Mouse (Mus musculus): ENCODE data around the gene Ugt1a6b.
"Not testable (repeated sequence)": the region's sequence is repeated elsewhere in the genome, so short reads cannot be mapped to it uniquely, and the experiment has no call there.

Gene Ugt1a6b

DNA sequence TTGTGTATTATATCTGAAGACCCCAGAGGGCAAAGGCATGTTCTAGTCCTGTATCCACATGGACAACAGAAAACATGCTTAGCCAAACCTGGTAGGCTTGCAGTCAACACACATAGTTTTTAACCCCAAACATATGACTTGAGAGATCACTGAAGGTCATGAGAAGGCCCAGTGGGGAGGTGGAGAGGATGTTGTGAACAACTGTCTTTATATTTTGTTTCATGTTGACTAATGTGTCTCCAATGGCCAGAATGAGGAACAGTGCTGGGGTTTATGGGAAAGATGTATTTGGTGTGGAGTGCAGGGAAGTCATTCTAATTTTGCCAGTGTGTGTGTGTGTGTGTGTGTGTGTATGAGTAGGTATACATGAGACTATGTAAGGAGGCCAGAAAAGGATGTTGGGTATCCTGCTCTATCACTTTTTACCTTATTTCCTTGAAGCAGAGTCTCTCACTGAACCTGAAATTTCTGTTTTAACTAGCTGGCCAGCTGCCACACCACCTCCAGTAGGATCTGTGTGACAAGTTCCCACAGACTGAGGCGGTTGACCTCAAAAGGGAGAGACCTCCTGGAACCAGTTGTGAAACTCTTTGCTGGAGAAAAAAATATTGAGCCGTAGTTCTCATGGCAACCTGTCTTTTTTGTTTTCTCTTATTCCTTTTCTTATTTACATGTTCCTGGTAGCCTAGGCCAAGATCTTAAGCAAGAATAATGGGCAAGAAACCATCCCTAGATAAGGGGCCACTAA lies 121.2 kb downstream of the Ugt1a6b start:
- CTCF ChIA-PET: no interaction called here

DNA sequence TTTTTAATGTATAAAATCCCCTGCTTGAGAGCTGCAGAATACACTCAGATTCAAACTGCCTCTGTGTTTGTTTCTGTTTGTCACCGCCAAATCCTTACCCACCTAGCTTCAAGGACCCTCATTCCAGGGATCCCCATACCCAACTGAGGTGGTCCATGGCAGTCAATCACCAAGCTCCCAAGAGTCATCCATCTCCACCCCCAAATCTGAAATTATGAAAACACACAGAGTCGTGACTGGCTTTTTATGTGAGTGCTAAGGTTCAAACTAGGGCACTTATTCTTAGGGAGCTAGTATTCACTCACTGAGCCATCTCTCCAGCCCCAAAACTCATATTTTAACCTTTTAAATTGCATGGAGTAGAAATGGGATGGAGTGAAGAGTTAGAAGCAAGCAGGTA lies 122.2 kb downstream of the Ugt1a6b start:
- CTCF ChIA-PET: not testable (repeated sequence)

DNA sequence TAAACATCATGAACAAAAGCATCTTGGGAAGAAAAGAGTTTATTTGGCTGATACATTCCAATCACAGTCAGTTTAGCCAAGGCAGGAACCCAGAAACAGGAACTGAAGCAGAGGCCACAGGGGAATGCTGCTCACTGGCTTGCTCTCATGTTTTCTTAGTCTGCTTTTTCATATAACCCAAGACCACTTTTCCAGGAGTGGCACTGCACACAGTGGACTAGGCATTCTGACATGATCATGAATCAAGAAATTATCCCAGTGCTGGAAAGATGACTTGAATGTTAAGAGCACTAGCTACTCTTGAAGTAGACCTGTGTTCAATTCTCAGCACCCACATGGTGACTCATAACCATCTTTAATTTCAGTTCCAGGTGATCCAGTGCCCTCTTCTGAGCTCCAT lies 122.7 kb downstream of the Ugt1a6b start:
- CTCF ChIA-PET: no interaction called here

DNA sequence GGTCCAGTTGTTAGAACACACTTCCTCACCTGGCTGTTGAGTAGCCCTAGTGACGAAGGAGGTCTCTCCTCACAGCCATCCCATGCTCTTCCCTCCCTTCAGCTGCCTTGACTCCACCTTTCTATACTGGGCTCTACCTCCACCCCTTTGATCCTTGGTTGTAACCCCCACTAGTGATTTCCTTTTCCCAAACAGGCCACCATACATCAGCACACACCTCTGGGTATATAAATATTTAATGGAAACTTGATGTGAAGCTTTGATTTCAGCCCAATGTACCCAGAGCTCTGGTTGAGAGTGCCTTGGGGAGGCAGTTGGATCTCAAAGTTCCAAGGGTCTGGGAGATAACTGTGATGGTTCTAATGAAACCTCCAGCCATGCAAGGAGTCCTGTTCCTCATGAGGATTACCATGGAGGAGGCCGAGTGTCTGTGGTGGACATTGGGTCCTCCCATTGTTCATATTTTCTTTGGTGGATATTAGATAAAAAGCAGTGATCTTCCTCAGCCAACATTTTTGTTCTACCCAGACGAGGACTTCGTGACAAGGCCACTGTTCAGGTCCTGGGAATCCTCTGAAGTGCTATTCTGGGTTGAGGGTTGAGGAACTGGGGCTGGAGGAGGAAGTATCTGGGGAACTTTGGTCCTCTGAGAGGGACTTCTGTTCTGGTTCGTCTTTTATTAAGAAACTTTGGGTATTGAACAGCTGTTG lies 123.8 kb downstream of the Ugt1a6b start, which contains the start of gene Mroh2a:
Mroh2a (plus strand) TSS at position 317 of the 710 bp plus-strand sequence.
- CTCF ChIA-PET: no interaction called here

DNA sequence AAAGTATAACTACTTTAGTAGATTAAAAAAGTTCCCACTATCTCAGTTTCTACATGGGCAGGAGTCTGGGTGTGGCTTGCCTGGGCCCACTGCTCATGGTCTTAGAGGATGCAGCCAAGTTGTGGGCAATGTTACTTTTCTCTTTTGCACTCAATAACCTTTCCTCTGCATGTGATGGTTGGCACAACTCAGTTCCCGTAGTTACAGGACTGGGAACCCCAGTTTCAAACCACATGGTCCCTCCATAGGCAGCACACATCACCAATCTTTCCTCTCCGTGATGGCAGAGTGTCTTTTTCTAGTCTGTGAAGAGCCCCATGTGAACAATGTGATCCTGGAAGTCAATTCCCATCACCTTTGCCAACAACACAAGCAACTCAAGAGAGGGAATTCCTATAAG lies 124.4 kb downstream of the Ugt1a6b start:
- CTCF ChIA-PET: no interaction called here

DNA sequence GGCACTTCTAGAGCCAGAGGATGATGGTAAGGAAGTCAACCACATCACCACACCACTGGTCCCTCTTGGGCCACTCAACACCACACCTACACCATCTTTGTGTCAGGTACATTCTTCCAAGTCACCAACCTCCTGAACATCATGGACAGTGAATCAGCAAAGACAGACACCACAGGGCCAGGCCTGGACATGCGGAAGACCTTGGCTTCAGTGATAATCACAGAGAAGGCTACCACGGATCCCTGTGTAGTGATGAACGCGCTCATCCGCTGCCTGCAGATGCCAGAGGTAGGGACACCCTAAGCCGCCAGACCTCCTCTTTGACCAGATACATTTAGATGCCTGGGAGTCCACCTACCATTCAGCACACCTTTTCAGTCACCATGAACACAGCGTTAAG lies 125.1 kb downstream of the Ugt1a6b start:
- CTCF ChIA-PET: no interaction called here

DNA sequence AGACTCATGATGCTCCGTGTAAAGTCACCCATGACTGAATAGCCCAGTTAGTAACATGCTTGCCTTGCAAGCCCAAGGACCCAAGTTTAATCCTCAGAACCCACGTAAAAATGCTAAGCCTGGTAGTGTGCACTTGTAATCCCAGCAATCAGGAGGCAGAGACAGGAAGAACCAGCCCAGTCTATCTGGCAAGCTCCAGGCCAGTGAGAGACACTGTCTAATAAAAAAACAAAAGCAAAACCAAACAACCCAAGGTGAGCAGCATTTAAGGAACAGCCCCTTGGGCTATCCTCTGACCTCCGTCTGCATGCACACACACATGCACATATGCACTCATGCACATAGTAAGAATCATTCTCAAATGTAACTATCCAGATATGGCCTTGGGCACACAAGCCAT lies 126.5 kb downstream of the Ugt1a6b start:
- CTCF ChIA-PET: no interaction called here

DNA sequence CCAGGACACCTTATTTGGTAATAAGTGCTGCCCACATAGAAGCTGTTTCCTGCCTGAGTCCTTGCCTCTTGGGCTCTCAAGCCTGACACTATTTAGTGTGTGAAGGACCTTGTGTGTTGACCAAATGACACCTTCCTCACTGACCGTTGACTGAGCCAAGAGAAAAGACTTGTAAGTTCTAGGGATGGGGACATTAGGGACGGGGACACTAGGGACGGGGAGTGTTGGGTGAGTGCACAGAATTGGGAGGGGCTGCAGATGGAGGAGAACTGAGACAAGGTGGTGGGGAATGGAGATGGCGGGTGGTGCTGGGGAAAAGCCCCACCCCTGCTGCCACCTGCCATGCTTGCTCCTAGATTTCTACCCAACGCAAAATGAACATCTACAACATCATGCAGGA lies 126.9 kb downstream of the Ugt1a6b start:
- CTCF ChIA-PET: no interaction called here

DNA sequence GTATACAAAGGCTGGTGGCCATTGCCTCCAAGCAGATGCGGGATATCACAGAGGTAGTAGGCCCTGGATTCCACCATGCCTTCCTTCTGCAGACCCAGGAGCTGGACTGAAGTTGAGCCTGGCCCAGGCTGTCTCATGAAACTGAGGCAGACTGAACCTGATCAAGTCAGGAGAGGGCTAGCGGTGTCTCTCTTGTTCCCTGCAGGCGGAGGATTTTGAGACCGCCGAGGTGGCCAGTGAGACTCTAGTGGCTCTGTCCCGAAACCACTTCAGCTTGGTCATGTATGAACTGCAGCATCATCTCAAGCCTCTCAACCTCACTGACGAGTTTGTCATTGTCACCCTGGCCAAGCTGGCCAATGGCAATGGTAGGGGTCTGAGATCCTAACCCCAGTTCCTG lies 127.4 kb downstream of the Ugt1a6b start:
- CTCF ChIA-PET: no interaction called here

DNA sequence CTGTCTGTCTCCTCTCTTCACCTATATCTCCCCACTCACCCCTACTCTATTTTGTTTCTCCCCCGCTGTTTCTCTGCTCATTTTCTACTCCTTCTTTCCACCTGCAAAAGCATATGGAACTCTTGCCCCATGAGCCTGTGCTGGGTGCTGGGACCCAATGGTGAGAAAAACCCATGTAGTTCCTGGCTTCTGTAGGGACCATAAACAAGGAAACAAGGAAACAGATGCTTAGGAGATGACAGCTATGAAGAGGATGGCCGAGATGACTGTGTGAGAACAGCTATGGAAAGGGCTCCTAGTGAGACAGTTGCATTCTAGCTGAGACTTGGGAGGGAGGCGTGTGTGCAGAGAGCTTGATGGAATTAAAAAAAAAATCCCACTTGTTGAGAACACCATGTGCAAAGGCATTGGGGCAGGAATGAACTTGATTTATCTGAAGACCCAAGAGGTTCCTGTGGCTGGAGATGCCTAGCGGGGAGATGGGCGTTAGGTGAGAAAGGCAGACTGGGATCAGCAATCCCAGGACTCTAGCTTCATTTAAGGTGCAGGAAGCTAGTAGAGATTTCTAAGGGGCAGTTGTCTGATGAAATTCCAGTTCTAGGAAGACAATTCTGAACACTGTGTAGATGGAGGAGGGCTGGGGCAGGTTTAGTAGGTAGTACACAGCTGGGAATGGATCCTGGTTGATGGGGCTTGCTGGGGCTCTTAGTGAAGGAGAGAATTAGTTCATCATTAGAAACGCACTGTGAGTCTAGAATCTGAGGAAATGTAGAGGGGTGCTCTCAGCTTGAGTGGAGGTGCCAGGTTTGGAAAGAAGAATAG lies 128.1 kb downstream of the Ugt1a6b start:
- CTCF ChIA-PET: interaction anchor here (0.7 kb wide), 1 partner anchor 17 kb away, joined by 3 read pairs; no protein-coding TSS in a partner anchor

DNA sequence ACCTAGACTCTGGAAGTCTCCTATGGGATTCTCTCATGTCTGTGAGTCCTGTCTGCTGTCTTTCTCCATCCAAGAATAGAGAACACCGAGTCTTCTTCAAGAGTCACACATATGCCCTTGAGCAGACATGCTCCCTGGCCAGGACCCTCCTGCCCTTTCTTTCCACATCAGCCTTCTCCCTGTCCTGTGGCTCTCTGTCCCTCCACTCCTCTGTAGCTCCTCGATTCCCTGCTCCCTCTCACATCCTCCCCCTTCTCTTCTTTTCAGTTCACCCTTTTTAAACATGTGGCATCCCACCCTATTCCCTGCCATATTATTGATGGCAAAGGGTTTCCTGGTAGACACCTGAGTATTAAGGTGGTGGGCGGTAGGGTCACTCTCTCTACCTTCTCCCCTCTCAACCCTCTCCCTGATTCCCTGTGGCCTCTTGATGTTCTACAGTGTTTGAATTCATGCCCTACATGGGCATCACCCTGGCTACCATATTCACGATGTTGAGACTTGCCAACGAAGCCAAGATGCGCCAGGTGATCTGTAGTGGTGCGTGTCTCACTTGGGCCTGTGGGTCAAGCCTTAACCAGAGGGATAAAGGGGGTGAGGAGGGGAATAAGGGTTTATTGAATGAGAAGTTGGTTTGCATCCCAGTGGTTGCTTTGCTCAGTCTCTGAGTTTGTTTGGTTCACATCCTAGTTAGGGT lies 128.9 kb downstream of the Ugt1a6b start:
- CTCF ChIA-PET: interaction anchor here (0.7 kb wide), 1 partner anchor 16 kb away, joined by 3 read pairs; no protein-coding TSS in a partner anchor

DNA sequence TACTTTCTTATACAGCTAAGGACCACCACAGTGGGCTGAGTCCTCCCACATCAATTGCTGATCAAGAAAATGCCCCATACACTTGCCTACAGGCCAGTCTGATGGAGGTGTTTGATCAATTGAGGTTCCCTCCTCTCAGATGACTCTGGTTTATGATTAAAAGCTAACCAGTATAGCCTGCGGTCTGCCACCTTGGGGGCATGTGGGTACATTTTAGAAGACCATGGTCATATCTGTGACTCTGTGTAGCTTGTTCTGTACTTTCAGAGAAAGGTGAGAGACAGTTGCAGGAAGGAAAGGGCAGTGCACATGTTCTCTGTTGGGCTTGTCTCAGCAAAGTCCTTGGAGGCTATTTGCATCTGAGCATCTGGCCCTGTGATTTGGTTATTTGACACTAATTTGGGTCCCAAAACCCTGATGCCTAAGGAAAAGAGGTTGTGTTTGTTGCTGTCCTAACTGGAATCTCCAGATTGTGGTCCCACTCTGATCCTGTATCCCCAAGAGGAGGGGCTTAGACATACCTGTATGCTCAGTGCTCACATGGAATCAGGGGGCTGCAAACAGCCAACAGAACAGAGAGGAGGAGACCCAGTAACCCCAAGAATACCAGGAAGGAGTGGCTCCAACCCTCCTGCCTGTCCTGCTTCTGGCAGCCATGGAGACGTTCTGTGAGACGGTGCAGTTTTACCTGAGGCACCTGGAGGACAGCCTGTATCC lies 129.8 kb downstream of the Ugt1a6b start:
- CTCF ChIA-PET: no interaction called here

DNA sequence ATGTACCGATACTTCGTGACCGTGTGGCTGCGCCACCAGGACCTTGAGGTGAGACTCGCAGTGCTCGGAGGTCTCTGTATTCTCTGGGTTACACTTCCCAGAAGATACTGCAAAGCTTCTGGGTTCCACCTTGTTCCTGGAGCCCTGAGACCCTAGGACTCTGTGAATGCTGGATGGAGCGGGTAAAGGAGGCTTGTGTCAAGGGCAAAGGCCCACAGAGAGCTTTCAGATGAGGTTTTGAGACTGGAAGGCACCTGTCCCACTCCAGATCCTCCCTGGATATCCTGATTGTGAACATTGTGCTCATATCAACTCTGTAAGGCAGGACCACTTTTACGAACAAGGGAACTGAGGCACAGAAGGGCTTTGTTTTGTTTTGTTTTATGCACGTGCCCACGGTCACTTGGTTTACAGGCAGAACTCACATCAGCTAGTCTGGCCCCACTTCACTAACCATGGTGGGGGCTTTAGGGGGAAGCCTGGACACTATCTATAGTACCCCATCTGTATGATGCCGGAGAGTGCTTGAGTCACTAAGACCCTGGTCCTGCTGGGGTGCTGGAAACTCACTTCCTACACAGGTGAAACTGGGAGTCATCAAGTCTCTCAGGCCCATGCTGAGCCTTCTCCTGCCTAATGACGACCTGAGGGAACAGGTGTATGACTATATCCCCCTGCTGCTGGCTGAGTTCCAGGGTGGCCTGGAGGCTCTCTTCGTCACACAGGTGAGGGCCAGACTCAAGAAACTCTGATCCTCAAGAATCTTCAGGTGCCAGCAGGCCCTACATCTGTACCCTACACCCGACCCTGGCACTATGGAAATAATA lies 130.6 kb downstream of the Ugt1a6b start:
- CTCF ChIA-PET: no interaction called here

DNA sequence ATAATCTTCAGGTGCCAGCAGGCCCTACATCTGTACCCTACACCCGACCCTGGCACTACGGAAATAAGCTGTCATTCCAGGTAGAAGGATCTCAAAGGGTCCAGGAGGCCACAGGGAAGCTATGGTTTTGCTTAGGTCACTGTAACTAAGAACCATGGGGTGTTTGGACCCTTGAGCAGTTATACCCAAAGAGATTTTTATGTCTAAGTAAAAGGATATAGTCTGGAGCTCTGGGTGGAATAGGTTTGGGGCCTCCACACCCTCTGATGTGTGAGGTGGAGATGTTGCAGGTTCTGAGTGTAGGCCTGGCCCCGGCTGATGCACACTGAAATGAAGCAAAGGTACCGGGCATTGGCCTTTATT lies 131.2 kb downstream of the Ugt1a6b start:
- CTCF ChIA-PET: no interaction called here

DNA sequence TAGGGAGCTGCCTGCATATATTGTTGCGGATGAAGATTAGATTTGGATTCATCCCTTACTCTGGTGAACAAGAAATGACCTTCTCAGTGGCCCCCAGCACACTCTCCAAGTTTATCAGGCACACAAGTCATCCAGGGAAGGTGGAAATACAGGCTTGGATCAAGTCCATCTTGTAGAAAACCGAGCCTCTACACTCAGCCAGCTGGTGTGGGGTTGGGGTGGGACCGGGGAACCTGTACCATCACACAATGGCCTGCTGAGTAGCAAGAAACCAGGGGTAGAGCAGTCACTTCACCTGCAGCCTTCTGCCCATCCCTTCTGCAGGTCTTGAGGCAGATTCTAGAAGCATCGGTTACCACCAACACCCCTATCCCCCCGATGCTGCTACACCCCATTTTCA lies 131.6 kb downstream of the Ugt1a6b start:
- CTCF ChIA-PET: no interaction called here

DNA sequence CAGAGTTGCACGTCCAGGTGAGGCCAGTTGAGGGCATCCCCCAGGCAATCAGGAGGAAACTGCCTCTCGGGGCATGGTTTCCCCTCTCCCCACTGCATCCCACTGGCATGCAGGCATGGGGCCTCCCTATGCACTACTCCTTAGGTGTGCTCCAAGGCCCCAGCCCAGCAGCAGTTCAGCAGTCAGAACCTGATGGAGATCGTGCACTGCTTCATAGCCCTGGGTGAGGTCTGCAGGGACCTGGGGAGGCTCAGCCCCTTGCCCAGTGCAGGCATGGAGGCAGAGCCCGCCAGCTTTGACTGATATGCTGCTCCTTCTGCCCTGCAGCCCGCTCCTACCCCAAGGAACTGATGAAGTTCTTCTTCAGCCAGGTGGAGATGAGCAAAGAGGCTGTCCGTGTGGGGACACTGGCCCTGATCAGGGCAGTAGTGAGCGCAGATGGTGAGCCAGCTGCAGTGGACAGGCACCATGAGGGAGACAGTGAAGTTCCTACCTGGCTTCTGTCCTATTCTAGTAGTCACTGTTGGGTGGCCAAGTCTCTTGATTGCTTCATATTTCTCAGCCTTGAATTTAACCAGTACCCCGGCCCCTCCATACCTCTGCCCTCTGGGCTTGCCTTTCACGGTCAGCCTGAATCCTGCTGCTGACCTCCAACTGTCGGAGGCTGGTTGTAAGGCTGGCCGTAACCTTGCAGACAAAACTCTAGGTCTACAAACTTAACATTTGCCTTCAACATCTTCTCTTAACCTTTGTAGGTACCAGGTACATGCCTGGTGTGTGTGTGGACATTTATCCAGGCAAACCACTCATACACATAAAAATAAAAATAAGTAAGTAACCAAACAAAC lies 132.2 kb downstream of the Ugt1a6b start:
- CTCF ChIA-PET: interaction anchor here (0.6 kb wide), 1 partner anchor 49 kb away, joined by 5 read pairs; no protein-coding TSS in a partner anchor

DNA sequence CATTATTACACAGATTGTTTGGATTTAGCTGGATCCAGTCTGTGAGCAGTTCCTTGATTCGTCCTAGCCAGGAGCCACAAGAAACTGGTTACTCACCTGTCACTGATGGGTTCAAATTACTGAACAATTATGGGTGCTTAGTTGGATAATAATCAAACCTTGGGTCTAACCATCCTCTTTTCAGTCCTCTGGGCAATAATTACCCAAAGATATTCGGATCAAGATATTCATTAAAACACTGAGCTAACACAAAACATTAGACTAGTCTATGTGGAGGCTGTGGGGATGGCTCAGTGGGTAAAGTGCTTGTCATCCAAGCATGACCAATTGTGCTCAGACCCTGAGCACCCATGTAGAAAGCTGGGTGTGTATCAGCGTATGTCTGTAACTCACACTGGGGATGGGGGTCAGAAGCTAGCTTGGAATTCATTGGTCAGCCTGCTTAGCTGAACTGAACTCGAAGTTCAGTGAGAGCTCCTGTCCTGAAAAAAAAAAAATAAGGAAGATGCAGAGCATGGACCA lies 132.9 kb downstream of the Ugt1a6b start:
- CTCF ChIA-PET: interaction anchor here (0.6 kb wide), 1 partner anchor 50 kb away, joined by 5 read pairs; no protein-coding TSS in a partner anchor

DNA sequence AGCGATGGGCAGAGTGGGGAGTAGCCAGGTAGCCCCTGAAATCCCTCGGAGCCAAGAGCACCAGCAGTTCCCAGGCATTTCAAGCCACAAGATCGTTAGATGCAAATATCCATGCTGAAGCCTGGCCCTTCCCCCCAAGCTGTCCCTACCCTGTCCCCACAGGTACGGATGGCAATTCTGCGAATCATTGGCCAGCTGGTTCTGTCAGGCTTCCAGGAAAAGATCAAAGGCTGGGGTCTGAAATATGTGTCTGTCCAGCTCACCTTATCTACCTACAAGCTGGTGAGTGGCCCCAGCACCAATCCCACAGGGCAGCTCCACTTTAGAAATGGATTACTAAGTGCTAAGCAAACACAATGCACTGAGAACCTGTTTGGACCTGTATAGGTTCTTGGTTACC lies 134.3 kb downstream of the Ugt1a6b start:
- CTCF ChIA-PET: no interaction called here

DNA sequence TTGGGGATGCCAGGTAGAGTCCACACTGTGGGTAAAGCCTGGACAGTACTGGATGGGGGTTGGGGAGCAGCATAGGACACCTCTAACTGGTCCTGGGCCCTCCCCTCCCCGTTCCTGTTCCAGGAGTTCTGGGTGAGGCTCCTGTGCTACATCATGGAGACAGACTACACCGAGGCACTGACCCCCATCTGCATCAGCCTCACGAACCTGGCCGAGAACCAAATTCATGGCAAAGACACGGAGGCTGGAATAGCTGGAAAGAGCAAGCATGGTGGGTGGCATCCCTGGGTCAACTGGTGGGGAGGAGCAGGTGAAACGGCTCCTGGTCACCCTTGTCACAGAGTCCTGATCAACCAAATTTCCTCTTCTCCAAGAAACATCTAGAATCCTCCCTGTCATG lies 135.7 kb downstream of the Ugt1a6b start:
- CTCF ChIA-PET: no interaction called here

Measured in spleen, embryonic (tissue).